Mouse (Mus musculus) ES-Bruce4 (cell line): ENCODE results near the gene Sorl1. TPM values are rescaled to one million over a fixed set of nuclear protein-coding genes. Genes with fewer than 3 reads are reported as not detected.

Source experiments
- H3K27ac ChIP-seq: 2 replicates; pipeline ENCODE4 v1.5.1; 2012; ENCODE audit warnings: low read length, inconsistent platforms; ENCODE audit not compliant: insufficient read depth
- H3K27me3 ChIP-seq: 2 replicates; pipeline ENCODE4 v1.6.1; 2012; ENCODE audit warnings: mild to moderate bottlenecking, low read length, inconsistent platforms; ENCODE audit not compliant: control insufficient read depth, poor library complexity, insufficient read depth, severe bottlenecking
- H3K36me3 ChIP-seq: 2 replicates; pipeline ENCODE4 v1.6.1; 2012; ENCODE audit warnings: inconsistent platforms, mild to moderate bottlenecking, low read length, moderate library complexity; ENCODE audit not compliant: control insufficient read depth, poor library complexity, insufficient read depth, severe bottlenecking
- H3K4me1 ChIP-seq: one replicate; pipeline ENCODE4 v1.8.1; 2011; ENCODE audit warnings: low read length; ENCODE audit not compliant: control insufficient read depth, insufficient read depth
- H3K4me3 ChIP-seq: 2 replicates; pipeline ENCODE4 v1.5.1; 2011; ENCODE audit warnings: low read depth, mild to moderate bottlenecking, low read length
- H3K9ac ChIP-seq: 2 replicates; pipeline ENCODE4 v1.6.1; 2012; ENCODE audit warnings: low read depth, mild to moderate bottlenecking, inconsistent platforms; ENCODE audit not compliant: poor library complexity, severe bottlenecking
- H3K9me3 ChIP-seq: replicated peaks from 2 replicates; pipeline ENCODE4 v1.6.1; 2012; ENCODE audit warnings: mild to moderate bottlenecking, low read length, inconsistent platforms; ENCODE audit not compliant: control insufficient read depth, poor library complexity, insufficient read depth, severe bottlenecking
- CTCF ChIP-seq: IDR thresholded peaks from one replicate; pipeline ENCODE4 v1.8.1; 2011; ENCODE audit warnings: low read depth, low read length
- EP300 ChIP-seq: IDR thresholded peaks from 2 replicates; pipeline ENCODE4 v1.6.1; 2011; ENCODE audit warnings: low read depth, low read length; ENCODE audit not compliant: insufficient read depth
- POLR2A ChIP-seq: IDR thresholded peaks from one replicate; pipeline ENCODE4 v1.8.1; 2011; ENCODE audit warnings: low read length; ENCODE audit not compliant: insufficient read depth
- polyA plus RNA-seq: library from polyadenylated mRNA; stranded (reverse); fragments of >200 nt; gene quantifications from 2 replicates; pipeline ENCODE4 v1.2.4, GENCODE M21; 2011; ENCODE audit warnings: low read depth; ENCODE audit not compliant: missing spikeins, insufficient read depth, insufficient read length

Gene Sorl1
- polyA plus RNA-seq, 1 experiment = 17.6 TPM

- Histone ChIP-seq H3K9ac (no peak overlapping the region), H3K27ac (no peak overlapping the region), H3K9me3 (no peaks in the 10 kb centered on the region), H3K36me3 (no peaks in the 10 kb centered on the region), H3K4me3 (no peak overlapping the region), H3K4me1 (no peaks in the 10 kb centered on the region), H3K27me3 (no peaks in the 10 kb centered on the region)
- TF ChIP-seq POLR2A (no peak), CTCF (no peak), EP300 (no peak)
Measured at GRCm38 (mm10) chr9:42072010-42072409, 52.1 kb downstream of the Sorl1 start.

GRCm38 (mm10) chr9:42070856-42071255 is 53.2 kb downstream of the Sorl1 start:
- H3K27ac ChIP-seq = no peak overlapping the region
- no peaks in the 10 kb centered on the region for H3K9me3 ChIP-seq
- no peaks in the 10 kb centered on the region for H3K36me3 ChIP-seq
- H3K27me3 ChIP-seq = no peaks in the 10 kb centered on the region
- H3K4me1 ChIP-seq = no peaks in the 10 kb centered on the region
- no peak overlapping the region for H3K9ac ChIP-seq
- TF ChIP-seq CTCF (no peak), EP300 (no peak), POLR2A (no peak)
- no peak overlapping the region for H3K4me3 ChIP-seq

DNA sequence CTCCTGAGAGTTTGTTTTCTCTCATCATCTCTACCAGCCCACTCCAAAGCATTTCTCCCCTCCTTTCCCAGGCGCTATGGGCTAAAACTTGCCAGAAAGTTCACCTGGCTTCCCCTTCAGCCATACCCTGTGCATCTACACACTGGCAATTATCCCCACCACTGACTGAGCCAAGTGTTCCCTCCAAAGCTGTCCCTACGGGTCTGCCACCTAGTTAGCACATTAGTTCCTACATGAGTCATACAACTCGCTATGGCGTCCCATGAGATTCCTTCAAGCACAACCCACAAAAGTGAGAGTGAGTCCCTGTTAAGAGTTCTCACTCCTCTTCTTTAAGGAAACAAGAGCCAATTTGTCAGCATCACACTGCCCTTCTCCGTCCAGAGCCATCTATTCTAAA is 54.6 kb downstream of the Sorl1 start:
- Histone ChIP-seq H3K4me3 (no peak overlapping the region), H3K9ac (no peak overlapping the region), H3K27ac (no peak overlapping the region), H3K27me3 (no peaks in the 10 kb centered on the region), H3K9me3 (no peaks in the 10 kb centered on the region), H3K36me3 (no peaks in the 10 kb centered on the region), H3K4me1 (no peaks in the 10 kb centered on the region)
- TF ChIP-seq CTCF = no peak
- TF ChIP-seq POLR2A = no peak
- TF ChIP-seq EP300 = no peak

- Histone ChIP-seq H3K9ac (no peak overlapping the region), H3K4me1 (no peaks in the 10 kb centered on the region)
Measured at GRCm38 (mm10) chr9:42067950-42068349, 56.1 kb downstream of the Sorl1 start.

DNA sequence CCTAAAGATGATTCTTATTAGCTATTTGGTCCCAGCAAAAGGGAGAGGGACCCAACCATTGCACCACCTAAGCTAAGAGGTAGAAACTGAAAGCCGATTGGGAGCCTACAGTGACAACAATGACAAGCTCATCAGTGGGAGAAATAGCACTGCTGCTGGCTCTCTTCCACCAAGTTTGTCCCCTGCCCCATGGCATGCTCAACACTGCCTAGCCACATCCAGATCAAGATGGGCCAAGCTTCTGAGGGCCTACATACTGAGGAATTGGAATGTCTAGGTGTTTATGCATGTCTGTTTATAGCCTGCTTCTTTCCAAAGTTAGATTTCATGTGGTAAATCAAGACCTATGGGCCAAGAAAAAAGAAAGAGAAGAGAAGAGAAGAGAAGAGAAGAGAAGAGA is 58.3 kb downstream of the Sorl1 start:
- TF ChIP-seq POLR2A (no peak), CTCF (no peak), EP300 (no peak)
- Histone ChIP-seq H3K27ac (no peak overlapping the region), H3K9ac (no peak overlapping the region), H3K4me3 (no peak overlapping the region), H3K36me3 (no peaks in the 10 kb centered on the region), H3K9me3 (no peaks in the 10 kb centered on the region), H3K27me3 (no peaks in the 10 kb centered on the region), H3K4me1 (no peaks in the 10 kb centered on the region)

More at GRCm38 (mm10) chr9:42067950-42068349, 56.1 kb downstream of the Sorl1 start:
- Histone ChIP-seq H3K4me3 (no peak overlapping the region), H3K27me3 (no peaks in the 10 kb centered on the region), H3K27ac (no peak overlapping the region), H3K36me3 (no peaks in the 10 kb centered on the region), H3K9me3 (no peaks in the 10 kb centered on the region)
- TF ChIP-seq POLR2A = no peak
- no peak for TF ChIP-seq EP300
- TF ChIP-seq CTCF = no peak

- Histone ChIP-seq H3K27ac (no peak overlapping the region), H3K9ac (no peak overlapping the region), H3K36me3 (no peaks in the 10 kb centered on the region), H3K27me3 (no peaks in the 10 kb centered on the region), H3K9me3 (no peaks in the 10 kb centered on the region), H3K4me1 (no peaks in the 10 kb centered on the region), H3K4me3 (no peak overlapping the region)
- TF ChIP-seq CTCF (no peak), EP300 (no peak), POLR2A (no peak)
Measured at GRCm38 (mm10) chr9:42063391-42063790, 60.7 kb downstream of the Sorl1 start.
